Mouse (Mus musculus) cerebellum, postnatal 10 days (tissue): ENCODE measurements at regions not wholly inside any gene's neighbourhood (a gene's known extent, or its start where the extent isn't known, plus 50 kb on each side); places are given as distances from the start of the nearest gene placed in this dataset.

Source experiments
- DNase-seq, 2 experiments: peaks; one replicate each; pipeline ENCODE4 v3.0.0; 2021; ENCODE audit warnings: mixed read lengths in 2 of 2

GRCm38 (mm10) chr6:22442591-22442990 is 86.5 kb upstream of the Fam3c start:
- DNase-seq, result no peak

- no peak for DNase-seq
Measured at GRCm38 (mm10) chr6:22439871-22440270, 83.8 kb upstream of the Fam3c start.

GRCm38 (mm10) chr6:22429026-22429425 is 73.0 kb upstream of the Fam3c start:
- peak; percentile 21 to 46 for DNase-seq

DNA sequence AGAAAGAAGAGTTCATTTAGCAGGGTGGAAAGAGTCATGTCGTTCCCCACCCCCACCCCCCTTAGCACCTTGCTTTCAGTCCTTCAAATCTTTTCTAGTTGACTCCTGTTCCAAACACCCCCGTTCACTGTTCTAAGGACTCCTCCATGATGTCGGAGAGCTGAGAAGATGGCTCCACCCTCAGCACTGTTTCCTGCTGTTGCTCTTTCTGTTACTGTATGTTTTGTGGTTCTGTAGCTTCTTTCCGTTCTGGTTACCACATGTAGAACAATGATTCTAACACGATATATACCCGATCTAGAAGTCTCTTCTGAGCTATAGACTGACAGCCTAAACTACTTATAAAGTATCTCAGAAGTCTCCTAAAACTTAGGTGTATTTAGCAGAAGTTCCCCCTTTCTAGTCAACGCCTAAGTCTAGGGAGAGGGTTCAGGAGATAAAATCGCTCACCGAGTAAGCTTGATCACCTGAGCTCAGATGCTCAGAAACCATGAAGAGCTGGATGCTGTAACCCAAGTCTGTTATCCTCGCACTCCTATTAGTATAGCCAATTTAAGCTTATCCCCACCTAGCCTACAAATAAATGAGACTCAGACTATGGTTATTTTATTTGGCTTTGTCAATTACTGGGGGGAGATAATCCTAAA is 68.2 kb upstream of the Fam3c start:
- no peak for DNase-seq

GRCm38 (mm10) chr6:22423070-22423980 is 67.3 kb upstream of the Fam3c start:
- DNase-seq, result no peak

DNA sequence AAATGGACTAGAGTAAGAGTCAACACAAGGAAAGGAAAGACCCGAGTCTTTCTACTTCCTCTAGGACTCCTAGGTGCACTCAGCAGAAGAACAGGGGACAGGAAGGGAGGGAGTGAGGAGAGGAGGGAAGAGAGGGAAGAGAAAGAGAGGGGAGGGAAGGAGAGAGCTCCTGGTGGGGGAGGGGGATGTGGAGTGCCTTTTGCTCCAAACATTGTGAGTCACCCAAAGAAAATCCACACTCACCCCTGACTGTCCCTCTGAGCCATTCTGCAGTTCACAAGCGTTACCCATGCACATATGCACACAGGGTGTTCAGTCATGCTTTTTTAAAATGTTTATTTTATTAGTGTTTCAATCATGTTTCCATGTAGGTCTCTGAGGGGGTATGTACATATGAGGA is 65.5 kb upstream of the Fam3c start:
- DNase-seq, result no peak

DNA sequence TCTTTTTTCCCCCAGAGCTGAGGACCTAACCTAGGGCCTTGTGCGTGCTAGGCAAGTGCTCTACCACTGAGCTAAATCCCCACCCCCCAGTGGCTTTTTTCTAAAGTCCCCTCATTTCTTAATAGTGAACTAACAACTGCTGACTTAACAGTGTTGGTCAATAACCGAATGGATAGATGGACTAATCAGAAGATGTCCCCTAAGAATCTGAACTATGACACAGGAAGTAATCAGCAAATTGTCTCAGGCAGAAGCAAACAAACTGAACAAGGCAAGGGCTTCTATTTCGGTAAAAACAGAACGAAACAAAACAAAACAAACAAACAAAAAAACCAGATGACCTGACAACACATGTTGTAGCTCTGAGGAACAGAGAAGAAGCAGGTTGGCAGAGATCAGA is 62.2 kb upstream of the Fam3c start:
- no peak for DNase-seq

DNA sequence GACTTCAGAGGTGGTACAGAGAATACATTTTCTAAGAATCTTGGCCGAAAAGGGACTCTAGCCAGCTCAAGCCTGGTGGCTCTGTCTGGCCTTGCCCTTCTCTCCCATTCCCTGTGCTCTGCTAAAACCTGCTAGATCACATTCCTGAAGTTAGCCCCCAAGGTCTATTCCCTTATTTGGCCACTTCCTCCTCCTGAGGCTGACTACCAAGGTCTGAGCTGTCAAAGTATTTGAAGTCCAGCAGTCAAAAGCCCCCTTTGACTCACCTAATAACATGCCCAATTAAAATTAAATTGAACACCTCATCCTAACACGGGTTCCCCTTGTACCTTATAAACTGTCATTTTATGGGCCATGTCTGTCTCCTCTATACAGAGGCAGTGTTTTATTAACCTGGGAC is 61.1 kb upstream of the Fam3c start:
- DNase-seq, result no peak

- DNase-seq, result no peak
Measured at GRCm38 (mm10) chr6:22411796-22412195, 55.8 kb upstream of the Fam3c start.

DNA sequence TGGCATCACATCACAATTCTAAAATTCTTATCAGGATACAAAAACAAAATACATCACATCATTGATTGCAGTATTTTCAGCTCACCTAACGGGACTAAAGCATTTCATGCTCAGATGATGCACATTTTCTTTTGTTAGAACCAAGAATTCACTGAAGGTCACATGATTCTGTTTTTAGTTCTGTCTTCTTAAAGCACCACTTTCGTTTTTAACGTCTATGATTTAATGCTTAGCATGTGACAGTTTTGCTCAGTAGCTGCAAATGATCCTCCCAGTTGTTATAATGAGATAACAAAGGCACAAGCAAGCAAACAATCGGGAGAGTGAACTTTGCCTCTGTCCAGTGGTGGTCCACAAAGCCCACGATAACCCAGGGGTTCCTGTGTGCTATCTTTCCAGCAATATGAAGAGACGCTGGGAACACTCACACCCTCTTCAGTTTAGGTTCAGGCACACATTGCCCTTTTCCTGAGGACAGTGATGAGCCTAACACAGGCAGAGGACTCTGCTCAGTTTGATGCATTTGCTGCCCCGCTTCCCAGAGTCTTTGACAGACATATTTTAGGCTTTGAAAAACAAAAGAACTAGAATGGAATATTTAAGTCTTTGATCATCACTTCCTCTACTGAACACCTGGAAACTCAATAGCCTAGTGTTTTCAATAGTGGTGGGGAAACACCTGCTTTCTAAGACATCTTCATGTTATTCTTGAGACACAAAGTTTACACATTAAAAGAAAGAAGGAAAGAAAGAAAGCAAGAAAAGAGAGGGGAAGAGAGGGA is 53.0 kb upstream of the Fam3c start:
- no peak for DNase-seq
